Mouse (Mus musculus): ENCODE results near the gene Skor1.

DNA sequence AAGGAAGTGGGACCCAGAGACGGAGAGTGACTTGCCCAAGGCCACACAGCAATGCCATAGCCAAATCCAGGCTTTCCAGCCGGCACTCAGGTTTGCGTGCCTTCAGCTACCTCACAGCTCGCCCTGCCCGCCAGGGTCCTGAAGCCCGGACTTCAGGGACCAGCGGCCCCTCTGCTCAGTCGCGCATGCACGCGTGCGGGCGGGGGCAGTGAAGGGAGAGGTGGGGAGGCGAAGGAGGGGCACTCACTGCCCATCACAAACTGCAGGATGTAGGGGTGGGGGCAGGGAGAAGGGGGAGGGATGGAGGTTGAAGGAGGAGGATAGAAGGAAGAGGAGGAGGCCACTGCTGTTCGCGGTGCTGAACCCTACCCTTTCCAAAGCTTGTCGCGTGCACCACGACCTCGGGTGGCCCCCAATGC, 1.9 kb downstream of the Skor1 start:
- TF ChIP-seq TAL1 (IDR thresholded peaks at IDR 0.05; ENCODE audit: low read length) (no peak), GATA1 (IDR thresholded peaks at IDR 0.05; ENCODE audit: low read length) (no peak)
